Mouse (Mus musculus) fibroblast of lung, adult 2 months (primary cell): ENCODE results near the gene Fkbp2.
A peak's percentile ranks its signal among the peaks of the same experiment; 100 is the strongest.

Source experiments
- DNase-seq: peaks from one replicate; pipeline ENCODE4 v3.0.0-alpha.2; 2011; ENCODE audit warnings: low read depth

Fkbp2 gene

DNA sequence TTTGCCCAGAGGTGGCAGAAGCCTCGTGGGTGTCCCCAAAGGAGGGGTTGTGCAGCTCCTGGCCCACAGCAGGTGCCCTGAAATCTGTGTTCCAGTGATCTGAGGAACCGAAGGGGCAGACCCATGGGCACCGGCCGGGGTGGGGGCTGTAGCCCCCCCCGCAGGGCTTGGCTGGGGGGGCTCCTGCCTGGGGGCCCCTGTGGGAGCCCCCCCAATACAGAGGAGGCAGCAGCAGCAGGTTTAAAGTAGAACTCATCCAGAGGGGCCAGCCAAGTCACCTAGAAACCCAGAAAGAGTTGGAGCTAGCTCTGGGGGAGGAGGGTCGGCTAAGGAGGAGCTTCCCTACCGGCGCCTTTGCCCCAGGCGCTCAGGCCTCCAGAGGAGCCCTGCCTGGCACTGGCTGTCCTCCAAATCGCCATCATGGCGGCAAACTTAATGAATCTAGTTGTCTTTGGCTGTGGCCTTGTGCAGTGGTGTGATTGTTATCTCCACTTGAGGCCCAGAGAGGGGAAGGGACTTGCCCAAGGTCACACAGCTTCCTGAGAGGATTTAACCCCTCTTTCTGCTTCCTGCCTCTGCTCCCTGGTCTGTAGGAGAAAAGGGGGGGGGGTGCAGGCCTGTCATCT lies 9.7 kb downstream of the Fkbp2 start:
- no peak for DNase-seq

GRCm38 (mm10) chr19:6969665-6970381 lies 10.5 kb downstream of the Fkbp2 start:
- DNase-seq: no peak

DNA sequence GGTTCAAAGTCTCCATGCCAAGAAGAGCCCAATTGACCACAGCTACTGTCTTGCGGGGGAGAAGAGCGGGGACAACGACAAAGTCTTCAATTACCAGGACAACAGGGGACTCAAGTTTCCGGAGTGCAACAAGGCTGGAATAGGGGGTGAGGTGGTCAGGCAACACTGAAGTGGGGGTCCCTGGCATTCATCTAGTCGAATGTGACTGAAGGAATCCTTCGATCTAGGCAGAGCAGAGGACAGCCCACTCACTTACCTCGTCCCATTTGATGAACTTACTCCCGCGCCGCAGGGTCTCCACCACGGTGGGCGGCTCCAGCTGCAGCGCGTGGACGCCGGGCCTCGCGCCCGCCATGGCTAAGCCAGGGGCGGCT lies 11.0 kb downstream of the Fkbp2 start:
- DNase-seq: no peak

DNA sequence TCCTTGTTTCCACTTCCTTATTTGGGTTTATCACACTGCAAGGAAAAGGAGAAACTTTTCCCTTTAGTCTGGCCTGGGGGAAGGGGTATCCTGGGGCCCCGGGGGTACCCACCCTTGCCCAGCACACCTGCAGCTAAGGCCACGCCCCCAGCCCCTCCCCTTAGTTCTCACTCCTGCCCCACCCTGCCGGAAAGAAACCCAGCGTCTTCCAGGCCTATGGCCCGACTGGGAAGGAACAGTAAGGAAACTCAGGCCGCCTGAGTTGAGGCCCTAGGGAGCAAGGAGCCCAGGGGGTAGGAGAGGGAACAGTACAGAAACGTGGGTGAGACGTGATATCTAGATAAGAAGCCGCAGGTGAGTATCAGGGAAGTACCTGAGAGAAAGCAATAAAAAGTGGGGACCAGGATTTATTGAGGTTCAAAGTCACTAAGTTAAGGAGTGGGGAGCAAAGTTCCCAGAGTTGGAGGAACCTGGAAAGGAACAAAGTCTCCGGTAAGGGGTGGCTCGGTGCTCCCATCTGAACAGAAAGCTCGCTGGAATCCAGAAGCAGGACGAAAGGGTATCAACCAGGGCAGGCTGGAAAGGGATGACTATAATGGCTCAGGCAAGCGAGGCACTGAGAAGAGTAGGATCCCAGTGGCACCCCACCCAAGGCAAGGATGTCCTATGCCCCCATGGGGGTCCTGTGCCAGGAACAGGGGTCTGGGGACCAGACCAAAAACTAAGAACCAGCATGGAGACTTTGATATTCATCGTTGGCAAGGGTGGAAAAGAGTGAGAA lies 11.6 kb downstream of the Fkbp2 start:
- DNase-seq: no peak

DNA sequence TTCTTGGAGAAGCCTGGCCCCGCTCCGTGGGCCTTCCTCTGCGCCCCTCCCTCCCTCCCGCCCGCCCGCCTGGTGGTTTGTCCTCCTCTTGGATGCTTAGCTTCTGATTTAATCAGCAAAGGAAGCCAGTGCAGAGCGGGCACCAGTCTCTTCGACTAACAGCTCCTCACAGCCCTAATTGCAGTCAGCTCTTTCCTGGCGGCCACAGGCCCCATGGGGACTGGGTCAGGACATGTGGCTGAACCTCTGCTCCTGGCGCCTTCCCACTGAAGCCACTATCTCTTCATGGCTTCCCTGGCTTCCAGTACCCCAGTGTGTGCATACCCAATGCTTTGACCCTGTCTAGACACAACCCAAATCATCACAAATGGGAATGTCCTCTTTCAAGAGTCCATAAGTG lies 23.8 kb downstream of the Fkbp2 start:
- DNase-seq: no peak

- DNase-seq: no peak
These were observed 24.9 kb downstream of the Fkbp2 start for GRCm38 (mm10) chr19:6955424-6955823.

- DNase-seq: no peak
These were observed 26.3 kb downstream of the Fkbp2 start for GRCm38 (mm10) chr19:6954046-6954445.

DNA sequence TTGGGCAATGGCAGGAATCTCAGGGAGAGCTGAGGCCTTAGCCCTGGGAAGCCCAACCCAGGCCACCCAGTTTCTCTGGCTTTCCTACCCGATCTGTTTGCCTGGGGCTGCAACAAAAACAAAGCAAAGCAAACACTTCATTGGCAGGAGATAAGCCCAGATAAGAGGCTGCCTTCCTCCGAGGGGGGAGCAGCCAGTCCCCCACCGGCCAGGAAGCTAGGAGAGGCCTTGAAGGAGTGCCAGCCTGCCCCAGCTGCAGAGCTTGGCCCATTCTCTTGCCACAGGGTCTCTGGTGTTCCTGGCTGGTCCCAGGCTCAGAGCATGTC lies 27.6 kb downstream of the Fkbp2 start:
- no peak for DNase-seq

DNA sequence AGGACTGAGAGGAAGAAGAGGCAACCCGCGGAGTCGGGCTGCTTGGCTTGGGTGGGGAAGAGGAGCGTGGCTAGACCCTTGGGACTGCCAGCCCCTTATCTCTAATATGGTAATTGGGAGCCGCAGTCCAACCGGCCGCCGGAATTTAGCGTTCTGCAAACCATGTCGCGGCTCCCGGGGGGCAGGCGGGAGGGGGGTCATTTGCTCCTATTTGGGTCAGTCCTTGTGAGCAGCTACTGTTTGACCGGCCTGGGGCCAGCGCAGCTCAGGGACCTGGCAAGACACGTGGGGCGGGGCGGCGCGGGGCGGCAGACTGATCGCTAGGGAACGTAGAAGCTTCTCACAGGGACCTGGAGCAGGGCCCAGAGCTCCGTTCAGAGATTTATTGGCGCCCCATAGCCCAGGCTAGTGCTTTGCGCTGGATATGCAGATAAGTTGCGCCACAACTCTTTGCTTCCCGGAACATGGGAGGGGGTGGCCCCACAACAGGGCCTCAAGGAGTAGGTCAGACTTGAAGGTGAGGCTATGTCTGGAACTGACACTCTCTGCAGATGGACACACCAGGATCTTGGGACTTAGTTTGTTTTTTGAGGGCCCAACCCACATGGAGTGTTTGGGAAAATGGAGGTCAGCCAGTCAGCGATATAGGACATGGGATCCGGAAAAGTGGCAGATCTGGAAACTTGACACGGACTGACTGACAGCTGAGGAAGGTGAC lies 28.1 kb downstream of the Fkbp2 start:
- DNase-seq: peak; percentile 78

DNA sequence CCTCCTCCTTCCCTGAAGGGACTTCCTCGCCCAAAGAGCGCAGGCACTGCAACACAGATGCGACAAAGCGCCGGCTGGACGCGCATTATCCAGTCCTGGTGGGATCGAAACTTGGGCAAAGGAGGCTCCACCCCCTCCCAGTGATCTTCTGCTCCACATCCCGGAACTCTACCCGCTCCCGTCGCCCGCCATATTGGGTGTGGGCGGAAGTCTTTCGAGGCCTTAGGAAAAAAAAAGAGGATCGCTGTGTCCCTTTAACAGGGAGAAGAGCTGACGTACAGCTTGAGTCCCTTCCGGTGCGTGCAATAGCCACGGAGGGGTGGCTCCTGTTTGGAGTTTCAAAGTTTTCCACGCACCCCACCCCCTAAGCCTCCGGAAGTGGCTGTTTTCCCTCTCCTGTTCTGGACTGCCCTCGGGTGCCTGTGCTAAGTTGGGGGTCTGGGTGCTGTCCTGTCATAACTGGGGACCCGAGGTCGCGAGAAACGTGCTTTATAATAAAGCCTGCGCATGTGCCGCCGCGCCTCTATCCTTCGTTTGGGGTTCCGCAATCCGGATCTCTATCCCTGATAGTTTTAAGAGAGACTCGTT lies 28.8 kb downstream of the Fkbp2 start:
- DNase-seq: peak; percentile 83

- DNase-seq: no peak
These were observed 29.6 kb downstream of the Fkbp2 start for GRCm38 (mm10) chr19:6950613-6951153.

DNA sequence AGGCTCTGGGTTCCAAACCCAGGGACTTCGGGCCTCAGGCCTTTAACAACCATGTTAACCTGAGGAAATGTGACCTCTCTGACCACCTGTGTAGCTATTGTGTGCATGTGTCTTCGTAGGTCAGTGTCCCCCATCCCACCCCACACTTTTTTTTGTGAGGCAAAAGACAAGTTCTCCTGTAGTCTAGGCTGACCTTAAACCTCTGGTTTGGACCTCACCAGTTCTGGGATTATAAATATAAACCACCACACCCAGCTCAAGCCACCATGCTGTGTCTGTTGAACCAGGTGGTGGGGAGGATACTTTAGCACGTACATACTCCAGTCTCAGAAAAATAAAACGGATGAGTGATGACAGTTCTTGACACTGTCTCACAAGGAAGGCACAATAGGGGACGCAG lies 30.4 kb downstream of the Fkbp2 start:
- DNase-seq: no peak

GRCm38 (mm10) chr19:6949532-6949931 lies 30.8 kb downstream of the Fkbp2 start:
- no peak for DNase-seq

- no peak for DNase-seq
These were observed 32.1 kb downstream of the Fkbp2 start for GRCm38 (mm10) chr19:6948186-6948585.

- DNase-seq: no peak
These were observed 32.6 kb downstream of the Fkbp2 start for GRCm38 (mm10) chr19:6947742-6948141.

DNA sequence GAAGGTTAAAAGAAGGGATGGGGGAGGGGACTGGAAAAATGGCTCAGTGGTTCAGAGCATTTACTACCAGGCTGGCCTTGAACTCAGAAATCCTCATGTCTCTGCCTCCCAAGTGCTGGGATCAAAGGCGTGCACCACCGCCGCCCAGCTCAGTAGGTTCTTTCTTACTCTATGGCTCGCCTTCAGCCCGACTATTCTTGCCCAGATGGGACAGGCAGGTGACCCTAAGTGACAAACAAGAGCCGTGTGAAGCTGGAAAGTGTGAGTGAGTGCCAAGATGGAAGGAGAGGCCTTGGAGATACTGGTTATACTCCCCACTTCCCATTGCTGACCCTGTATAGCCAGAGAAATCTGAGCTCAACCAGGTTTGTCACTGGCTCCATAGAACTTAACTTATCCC lies 36.6 kb downstream of the Fkbp2 start:
- DNase-seq: no peak

DNA sequence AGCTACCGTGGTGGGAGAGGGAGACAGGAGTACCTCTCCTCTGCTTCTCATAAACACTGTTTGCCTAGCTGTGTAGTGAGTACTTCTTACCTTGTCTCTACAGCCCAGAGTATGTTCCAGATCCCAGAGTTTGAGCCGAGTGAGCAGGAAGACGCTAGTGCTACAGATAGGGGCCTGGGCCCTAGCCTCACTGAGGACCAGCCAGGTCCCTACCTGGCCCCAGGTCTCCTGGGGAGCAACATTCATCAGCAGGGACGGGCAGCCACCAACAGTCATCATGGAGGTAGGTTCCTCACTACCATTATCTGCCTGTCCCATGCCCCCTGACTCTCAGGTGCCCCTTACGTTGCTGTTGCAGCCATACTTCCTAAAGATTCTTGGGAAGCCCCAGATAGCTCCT lies 37.5 kb downstream of the Fkbp2 start:
- no peak for DNase-seq

- DNase-seq: peak; percentile 82
These were observed 38.0 kb downstream of the Fkbp2 start, which contains the start of gene Gpr137 for GRCm38 (mm10) chr19:6942249-6942691. TSS of gene Gpr137 (minus strand) at chr19:6942480.

GRCm38 (mm10) chr19:6941372-6942248 lies 38.7 kb downstream of the Fkbp2 start, which contains the start of gene Bad:
TSS of gene Bad (plus strand) at chr19:6941861.
- peak; percentile 71 for DNase-seq
